Mouse (Mus musculus): ENCODE measurements around the gene Fkbp1a. TPM values are rescaled to one million over a fixed set of nuclear protein-coding genes. Genes with fewer than 3 reads are reported as not detected.
A peak's percentile ranks its signal among the peaks of the same experiment; 100 is the strongest.

Fkbp1a gene
- 500 and 503 TPM in 2 replicates for polyA plus RNA-seq (2016; fragmentation: Nextera tagmentation; extraction: Ambion mirVana)

DNA sequence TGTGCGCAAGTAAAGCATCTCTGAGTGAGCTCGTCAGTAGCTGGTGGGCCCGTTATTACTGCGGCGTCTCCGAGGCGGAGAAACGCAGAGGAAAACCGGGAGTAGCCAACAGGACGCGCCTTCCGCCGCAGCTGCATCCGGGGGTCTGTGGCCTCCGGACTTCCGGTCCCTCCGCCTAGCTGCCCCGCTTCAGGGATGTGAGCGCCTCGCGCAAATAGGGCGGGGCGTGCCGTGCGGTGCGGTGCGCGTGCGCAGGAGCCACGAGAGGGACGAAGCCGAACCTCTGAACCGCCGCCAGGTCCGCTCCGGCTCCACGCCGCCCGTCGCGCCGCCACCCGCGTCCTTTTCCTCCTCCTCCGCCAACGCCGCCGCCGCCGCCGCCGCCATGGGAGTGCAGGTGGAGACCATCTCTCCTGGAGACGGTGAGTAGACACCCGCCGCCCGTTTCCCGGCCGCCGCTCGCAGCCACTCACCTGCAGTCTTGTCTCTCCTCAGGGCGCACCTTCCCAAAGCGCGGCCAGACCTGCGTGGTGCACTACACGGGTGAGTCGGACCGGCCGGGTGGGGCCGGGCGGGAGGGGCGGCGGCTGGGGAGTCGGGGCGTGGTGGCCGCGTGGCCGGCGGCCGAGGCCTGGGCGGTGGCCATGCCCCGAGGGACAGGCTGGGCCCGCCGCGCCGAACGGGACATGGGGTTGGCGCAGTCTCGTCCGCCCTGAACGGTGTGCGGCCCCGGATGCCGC, at the start of gene Fkbp1a:
TSS of gene Fkbp1a (plus strand) at position 161 of the 740 bp plus-strand sequence.
- no peaks in the 10 kb centered on the region for H3K27me3 ChIP-seq
- under 1% methylated on average over 65 of the region's 93 CpGs for WGBS
- H3K9me3 ChIP-seq = no peaks in the 10 kb centered on the region
- H3K4me1 ChIP-seq = peaks cover 36% of the 10 kb centered on the region
- peaks cover 29% of the 10 kb centered on the region for H3K36me3 ChIP-seq
- H3K27ac ChIP-seq (replicated peaks) = peak within 1 kb of the TSS; percentile 91
- peak within 1 kb of the TSS; percentile 99 for H3K4me3 ChIP-seq
- peak within 1 kb of the TSS; percentile 85 for H3K4me2 ChIP-seq (replicated peaks)
- H3K9ac ChIP-seq (replicated peaks) = peak within 1 kb of the TSS; percentile 97
- ATAC-seq (ENCODE audit: low FRiP score, low read depth) = peak; percentile 96

GRCm38 (mm10) chr2:151494035-151494803, 48.1 kb upstream of the Fkbp1a start, which contains the start of gene Nsfl1c:
Gene Nsfl1c (plus strand): TSS chr2:151494182.
- H3K9ac ChIP-seq (replicated peaks) = peak within 1 kb of the TSS; percentile 92
- H3K27me3 ChIP-seq = peaks cover 4% of the 10 kb centered on the region; the same call in 1 of the 2 replicates
- H3K36me3 ChIP-seq = peaks cover 21% of the 10 kb centered on the region
- WGBS = under 1% methylated on average over 58 of the region's 73 CpGs
- no peaks in the 10 kb centered on the region for H3K9me3 ChIP-seq
- peaks cover 26% of the 10 kb centered on the region for H3K4me1 ChIP-seq
- peak within 1 kb of the TSS; percentile 87 for H3K4me3 ChIP-seq
- H3K4me2 ChIP-seq (replicated peaks) = peak within 1 kb of the TSS; percentile 71
- peak; percentile 100 for ATAC-seq (ENCODE audit: low FRiP score, low read depth)
- H3K27ac ChIP-seq (replicated peaks) = peak within 1 kb of the TSS; percentile 52; the same call in 1 of the 2 replicates

GRCm38 (mm10) chr2:151498358-151498757, 43.9 kb upstream of the Fkbp1a start:
- Histone ChIP-seq H3K9me3 (no peaks in the 10 kb centered on the region), H3K27ac (replicated peaks) (no peak overlapping the region), H3K4me1 (peaks cover 26% of the 10 kb centered on the region), H3K4me2 (replicated peaks) (no peak overlapping the region), H3K36me3 (peaks cover 58% of the 10 kb centered on the region), H3K27me3 (no peaks in the 10 kb centered on the region), H3K9ac (replicated peaks) (no peak overlapping the region), H3K4me3 (no peak overlapping the region)
- no peak for ATAC-seq (ENCODE audit: low FRiP score, low read depth)
- WGBS = 49% methylated on average over 3 of the region's 3 CpGs

DNA sequence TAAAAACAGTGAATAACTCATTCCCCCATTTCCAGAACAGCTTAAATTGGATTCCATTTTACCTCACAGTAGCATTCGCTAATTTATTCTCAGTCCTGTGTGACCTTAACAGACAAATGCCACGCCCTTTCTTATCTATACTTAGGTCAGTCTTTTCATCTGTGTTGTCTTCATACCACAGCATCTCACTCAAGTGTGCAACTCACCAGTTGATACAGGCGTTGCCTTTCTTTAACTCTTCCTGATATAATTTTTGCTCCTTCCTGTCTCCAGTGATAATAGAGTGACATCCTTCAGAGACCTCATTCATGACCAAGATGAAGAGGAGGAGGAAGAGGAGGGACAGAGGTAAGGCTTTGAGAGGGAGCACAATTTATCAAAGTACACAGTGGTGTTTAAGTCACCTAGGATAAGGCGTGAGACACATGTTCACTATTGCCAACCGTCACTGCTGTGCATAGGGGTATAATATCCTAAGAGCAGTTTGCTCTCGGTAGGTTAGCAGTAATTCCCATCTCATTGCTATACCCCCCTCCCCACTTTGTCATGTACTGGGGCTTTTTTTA, 41.8 kb upstream of the Fkbp1a start:
- WGBS = 90% methylated on average over 6 of the region's 6 CpGs
- Histone ChIP-seq H3K36me3 (peaks cover 77% of the 10 kb centered on the region), H3K4me1 (peaks cover 18% of the 10 kb centered on the region), H3K27ac (replicated peaks) (no peak overlapping the region), H3K27me3 (no peaks in the 10 kb centered on the region), H3K9me3 (no peaks in the 10 kb centered on the region), H3K4me3 (no peak overlapping the region), H3K4me2 (replicated peaks) (no peak overlapping the region), H3K9ac (replicated peaks) (no peak overlapping the region)
- ATAC-seq (ENCODE audit: low FRiP score, low read depth) = no peak

- ATAC-seq (ENCODE audit: low FRiP score, low read depth) = no peak
- Histone ChIP-seq H3K4me3 (no peak overlapping the region), H3K27ac (replicated peaks) (no peak overlapping the region), H3K36me3 (peaks cover 89% of the 10 kb centered on the region), H3K27me3 (no peaks in the 10 kb centered on the region), H3K9me3 (no peaks in the 10 kb centered on the region), H3K4me2 (replicated peaks) (no peak overlapping the region), H3K4me1 (no peaks in the 10 kb centered on the region), H3K9ac (replicated peaks) (no peak overlapping the region)
- 88% methylated on average over 4 of the region's 4 CpGs for WGBS
Observed at GRCm38 (mm10) chr2:151504226-151504625, 38.1 kb upstream of the Fkbp1a start.

- H3K9me3 ChIP-seq = no peaks in the 10 kb centered on the region
- H3K27me3 ChIP-seq = no peaks in the 10 kb centered on the region
- no peak for ATAC-seq (ENCODE audit: low FRiP score, low read depth)
- no peak overlapping the region for H3K4me3 ChIP-seq
- no peak overlapping the region for H3K9ac ChIP-seq (replicated peaks)
- H3K36me3 ChIP-seq = peaks cover 91% of the 10 kb centered on the region
- H3K4me1 ChIP-seq = no peaks in the 10 kb centered on the region
- H3K27ac ChIP-seq (replicated peaks) = no peak overlapping the region
- H3K4me2 ChIP-seq (replicated peaks) = no peak overlapping the region
Observed at GRCm38 (mm10) chr2:151512199-151512598, 30.1 kb upstream of the Fkbp1a start.

DNA sequence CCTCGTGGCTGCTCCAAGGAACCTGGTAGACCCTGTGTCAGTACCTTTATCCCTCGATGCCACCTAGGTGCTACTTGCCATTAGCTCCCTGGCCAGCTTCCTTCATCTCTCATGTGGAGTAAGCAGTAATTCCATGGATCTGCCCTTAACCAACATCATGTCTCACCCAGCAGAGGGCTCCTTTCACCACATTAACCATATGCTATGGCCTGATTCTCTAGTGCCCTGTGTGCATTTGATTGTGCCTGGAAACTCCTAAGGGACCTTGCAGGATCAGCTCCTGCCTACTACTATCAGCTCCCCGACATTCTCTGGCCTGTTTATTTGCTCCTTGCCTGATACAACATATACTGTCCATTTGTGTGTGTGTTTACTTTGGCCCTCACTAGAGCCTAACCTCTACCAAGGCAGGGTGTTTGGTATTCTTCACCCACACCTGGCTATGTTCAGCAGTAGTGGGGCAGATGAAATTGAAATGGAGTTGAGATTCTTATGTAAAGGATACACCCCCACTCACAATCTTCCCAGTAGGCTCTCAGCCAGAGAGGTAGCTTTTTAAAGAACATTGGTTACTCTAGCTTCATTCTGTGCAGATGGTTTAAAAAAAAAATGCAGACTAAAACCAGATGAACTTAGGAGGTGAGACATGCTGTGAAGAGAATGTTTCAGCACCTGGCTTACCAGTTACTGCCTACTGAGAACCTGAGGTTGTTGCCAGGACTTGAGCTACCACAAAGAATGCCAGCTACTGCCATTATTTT, 28.6 kb upstream of the Fkbp1a start:
- peaks cover 84% of the 10 kb centered on the region for H3K36me3 ChIP-seq
- WGBS = 91% methylated on average over 3 of the region's 3 CpGs

DNA sequence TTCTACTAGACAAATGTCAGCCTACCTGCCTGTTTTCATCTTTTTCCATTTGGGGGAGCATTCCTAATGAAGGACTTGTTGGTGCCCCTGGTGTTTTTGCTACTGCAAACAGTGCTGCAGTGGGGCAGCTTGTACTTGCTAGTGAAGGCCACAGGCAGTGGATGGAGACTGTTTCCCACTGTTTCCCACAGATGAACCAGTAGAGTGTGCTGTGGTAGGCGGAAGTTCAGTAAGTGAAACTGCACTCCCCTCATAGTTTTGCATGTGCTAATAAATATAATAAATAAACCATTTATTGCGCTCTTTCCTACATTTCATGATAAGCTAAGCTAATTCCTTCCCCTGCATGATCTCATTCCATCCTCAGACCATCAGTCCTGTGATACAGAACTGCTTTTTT, 23.3 kb upstream of the Fkbp1a start:
- Histone ChIP-seq H3K4me1 (no peaks in the 10 kb centered on the region), H3K4me2 (replicated peaks) (no peak overlapping the region), H3K27ac (replicated peaks) (no peak overlapping the region), H3K27me3 (no peaks in the 10 kb centered on the region), H3K9ac (replicated peaks) (no peak overlapping the region), H3K4me3 (no peak overlapping the region), H3K9me3 (no peaks in the 10 kb centered on the region), H3K36me3 (peaks cover 49% of the 10 kb centered on the region)
- 87% methylated on average over 2 of the region's 2 CpGs for WGBS
- no peak for ATAC-seq (ENCODE audit: low FRiP score, low read depth)

More for the DNA sequence above, 28.6 kb upstream of the Fkbp1a start:
- H3K27me3 ChIP-seq = no peaks in the 10 kb centered on the region
- no peak overlapping the region for H3K27ac ChIP-seq (replicated peaks)
- H3K4me3 ChIP-seq = no peak overlapping the region
- H3K4me2 ChIP-seq (replicated peaks) = no peak overlapping the region
- H3K4me1 ChIP-seq = no peaks in the 10 kb centered on the region
- H3K9ac ChIP-seq (replicated peaks) = no peak overlapping the region
- H3K9me3 ChIP-seq = no peaks in the 10 kb centered on the region
- no peak for ATAC-seq (ENCODE audit: low FRiP score, low read depth)

GRCm38 (mm10) chr2:151524324-151525041, 17.8 kb upstream of the Fkbp1a start:
- WGBS = 69% methylated on average over 4 of the region's 4 CpGs
- Histone ChIP-seq H3K4me1 (no peaks in the 10 kb centered on the region), H3K36me3 (peaks cover 10% of the 10 kb centered on the region), H3K4me3 (no peak overlapping the region), H3K27ac (replicated peaks) (no peak overlapping the region), H3K27me3 (no peaks in the 10 kb centered on the region), H3K9me3 (no peaks in the 10 kb centered on the region), H3K9ac (replicated peaks) (no peak overlapping the region), H3K4me2 (replicated peaks) (no peak overlapping the region)
- no peak for ATAC-seq (ENCODE audit: low FRiP score, low read depth)

DNA sequence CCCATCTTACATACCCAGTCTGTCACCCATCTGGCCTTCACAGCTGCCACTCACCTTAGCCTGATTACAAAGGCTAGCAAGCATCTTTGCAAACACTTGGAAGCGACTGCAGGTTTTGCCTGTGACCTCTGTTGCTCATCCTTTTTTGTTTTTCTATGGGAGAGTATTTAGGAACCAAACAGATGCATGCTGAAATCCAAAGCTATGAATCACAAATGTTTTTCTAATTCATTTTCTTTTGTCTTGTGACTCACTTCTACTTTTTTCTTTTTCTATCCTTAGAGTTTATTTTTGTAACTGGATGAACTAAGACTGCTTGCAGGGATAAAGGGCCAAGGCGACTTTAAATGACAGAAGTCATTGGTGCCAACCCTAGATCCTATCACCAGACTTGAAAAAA, 16.8 kb upstream of the Fkbp1a start:
- no peaks in the 10 kb centered on the region for H3K27me3 ChIP-seq
- WGBS = 72% methylated on average over 2 of the region's 2 CpGs
- H3K36me3 ChIP-seq = peaks cover 9% of the 10 kb centered on the region
- no peaks in the 10 kb centered on the region for H3K4me1 ChIP-seq
- no peak overlapping the region for H3K9ac ChIP-seq (replicated peaks)
- no peak for ATAC-seq (ENCODE audit: low FRiP score, low read depth)
- no peak overlapping the region for H3K27ac ChIP-seq (replicated peaks)
- H3K9me3 ChIP-seq = no peaks in the 10 kb centered on the region
- H3K4me3 ChIP-seq = no peak overlapping the region
- H3K4me2 ChIP-seq (replicated peaks) = no peak overlapping the region

- Histone ChIP-seq H3K9me3 (no peaks in the 10 kb centered on the region), H3K27ac (replicated peaks) (no peak overlapping the region), H3K9ac (replicated peaks) (no peak overlapping the region), H3K27me3 (no peaks in the 10 kb centered on the region), H3K4me1 (no peaks in the 10 kb centered on the region), H3K4me2 (replicated peaks) (no peak overlapping the region), H3K4me3 (no peak overlapping the region), H3K36me3 (no peaks in the 10 kb centered on the region)
- ATAC-seq (ENCODE audit: low FRiP score, low read depth) = no peak
- WGBS = 89% methylated on average over 1 of the region's 1 CpGs
Observed at GRCm38 (mm10) chr2:151528066-151528465, 14.2 kb upstream of the Fkbp1a start.

All from midbrain, embryonic 12.5 days (tissue).